Mouse (Mus musculus): ENCODE measurements at regions not wholly inside any gene's neighbourhood (a gene's known extent, or its start where the extent isn't known, plus 50 kb on each side); places are given as distances from the start of the nearest gene placed in this dataset.
A peak's percentile ranks its signal among the peaks of the same experiment; 100 is the strongest.
"Not testable (repeated sequence)": the region's sequence is repeated elsewhere in the genome, so short reads cannot be mapped to it uniquely, and the experiment has no call there.

DNA sequence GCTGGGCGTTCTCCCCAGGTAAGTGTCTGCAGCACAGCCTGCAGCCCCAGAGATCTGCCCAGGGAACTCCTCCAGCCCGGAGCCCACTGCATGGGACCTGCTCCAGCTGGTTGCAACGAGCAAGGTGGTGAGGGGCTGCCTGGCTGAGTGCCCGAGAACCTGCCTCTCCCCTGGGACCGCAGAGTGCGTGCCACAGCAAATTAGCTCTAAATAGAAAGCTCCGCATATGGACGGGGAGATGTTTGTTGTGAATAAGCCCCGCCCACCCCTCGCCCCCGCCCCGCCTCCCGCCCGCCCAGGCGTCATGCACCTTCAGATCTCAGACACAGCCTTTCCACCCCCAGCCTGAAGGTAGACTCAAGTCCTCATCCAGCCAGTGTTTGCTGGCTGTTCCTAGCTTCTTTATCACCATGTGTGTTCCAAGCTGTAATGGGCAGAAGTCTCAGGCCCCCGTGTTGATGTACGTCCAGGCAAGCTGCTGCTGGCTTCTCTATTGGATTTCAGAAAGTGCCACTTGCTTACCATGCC, 294.0 kb downstream of the Ajap1 start:
- Histone ChIP-seq H3K27me3 (peaks cover 64% of the 10 kb centered on the region), H3K9ac (0 out of 2 replicates have a peak overlapping the region, but pooled peaks have one; percentile 14)
- under 1% methylated on average over 17 of the region's 17 CpGs for WGBS

GRCm38 (mm10) chr4:153187959-153188503, 294.6 kb downstream of the Ajap1 start:
- 0 out of 2 replicates have a peak overlapping the region, but pooled peaks have one; percentile 14 for H3K9ac ChIP-seq

More for the DNA sequence above, 294.0 kb downstream of the Ajap1 start:
- H3K4me1 ChIP-seq: peaks cover 21% of the 10 kb centered on the region
- H3K9me3 ChIP-seq: no peaks in the 10 kb centered on the region
- peak overlapping the region; percentile 54 for H3K4me2 ChIP-seq
- no peaks in the 10 kb centered on the region for H3K36me3 ChIP-seq (replicated peaks)
- H3K27ac ChIP-seq: 0 out of 2 replicates have a peak overlapping the region, but pooled peaks have one; percentile 3
- peak; percentile 82 for ATAC-seq (ENCODE audit: low FRiP score)
- peak overlapping the region; percentile 20 for H3K4me3 ChIP-seq (replicated peaks)

GRCm38 (mm10) chr4:153177496-153177895, 305.1 kb downstream of the Ajap1 start:
- H3K9me3 ChIP-seq: peaks cover 7% of the 10 kb centered on the region; the same call in 1 of the 2 replicates
- no peak overlapping the region for H3K9ac ChIP-seq
- H3K4me1 ChIP-seq: peaks cover 6% of the 10 kb centered on the region; the same call in 1 of the 2 replicates
- H3K27ac ChIP-seq: no peak overlapping the region
- peaks cover 8% of the 10 kb centered on the region for H3K27me3 ChIP-seq
- no peak overlapping the region for H3K4me3 ChIP-seq (replicated peaks)
- no peak for ATAC-seq (ENCODE audit: low FRiP score)
- WGBS: 86% methylated on average over 9 of the region's 9 CpGs
- no peak overlapping the region for H3K4me2 ChIP-seq
- H3K36me3 ChIP-seq (replicated peaks): no peaks in the 10 kb centered on the region

More at GRCm38 (mm10) chr4:153187959-153188503, 294.6 kb downstream of the Ajap1 start:
- Histone ChIP-seq H3K27me3 (peaks cover 68% of the 10 kb centered on the region), H3K9me3 (no peaks in the 10 kb centered on the region), H3K4me3 (replicated peaks) (peak overlapping the region; percentile 20), H3K4me1 (peaks cover 21% of the 10 kb centered on the region), H3K27ac (0 out of 2 replicates have a peak overlapping the region, but pooled peaks have one; percentile 3), H3K4me2 (peak overlapping the region; percentile 54), H3K36me3 (replicated peaks) (no peaks in the 10 kb centered on the region)
- ATAC-seq (ENCODE audit: low FRiP score): 0 out of 2 replicates have a peak, but pooled peaks have one; percentile 36
- WGBS: 2% methylated on average over 6 of the region's 6 CpGs

DNA sequence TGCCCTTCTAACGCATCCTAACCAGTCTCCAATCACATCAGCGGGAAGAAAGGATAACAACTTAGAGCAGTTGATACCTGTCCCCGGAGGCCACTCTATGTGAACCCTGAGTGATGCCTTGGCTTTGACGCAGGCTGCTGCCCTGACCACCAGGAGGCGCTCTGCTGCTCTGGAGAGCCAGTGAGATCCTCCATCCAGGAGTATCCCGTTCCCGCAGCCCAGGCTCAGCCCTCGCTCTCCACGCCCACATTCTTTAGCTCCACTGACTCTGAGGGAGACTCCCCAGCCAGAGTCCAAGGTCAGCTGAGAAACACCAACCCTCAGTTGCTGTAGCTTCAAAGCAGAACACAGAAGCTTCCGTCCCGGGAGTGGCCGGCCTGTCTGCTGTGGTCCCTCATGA, 307.0 kb downstream of the Ajap1 start:
- no peak for ATAC-seq (ENCODE audit: low FRiP score)

DNA sequence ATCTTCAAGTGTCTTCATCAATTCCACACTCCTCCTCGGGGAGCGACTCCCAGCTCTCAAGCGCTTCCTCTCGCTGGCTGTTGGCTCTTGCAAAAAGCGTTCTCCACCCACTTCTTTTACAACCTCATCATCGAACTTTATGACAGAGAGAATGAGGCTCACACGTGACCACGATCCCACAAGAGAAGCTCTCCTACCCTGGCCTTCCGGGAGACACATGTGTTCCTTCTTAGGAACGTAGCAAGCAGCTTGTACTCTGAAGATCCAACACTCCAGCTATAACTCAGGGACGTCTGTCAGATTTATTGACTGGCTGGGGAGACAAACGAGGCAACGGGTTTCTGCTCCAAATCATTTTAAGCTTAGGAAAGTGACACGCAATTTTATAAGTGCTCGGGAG, 307.5 kb downstream of the Ajap1 start:
- peaks cover 3% of the 10 kb centered on the region for H3K27me3 ChIP-seq
- H3K4me1 ChIP-seq: peaks cover 6% of the 10 kb centered on the region; the same call in 1 of the 2 replicates
- H3K4me2 ChIP-seq: no peak overlapping the region
- H3K9ac ChIP-seq: no peak overlapping the region
- ATAC-seq (ENCODE audit: low FRiP score): no peak
- no peak overlapping the region for H3K4me3 ChIP-seq (replicated peaks)
- WGBS: 87% methylated on average over 15 of the region's 15 CpGs
- H3K9me3 ChIP-seq: peaks cover 9% of the 10 kb centered on the region; the same call in 1 of the 2 replicates
- no peaks in the 10 kb centered on the region for H3K36me3 ChIP-seq (replicated peaks)
- H3K27ac ChIP-seq: no peak overlapping the region

More for the DNA sequence above, 307.0 kb downstream of the Ajap1 start:
- Histone ChIP-seq H3K9me3 (peaks cover 9% of the 10 kb centered on the region; the same call in 1 of the 2 replicates), H3K27me3 (peaks cover 3% of the 10 kb centered on the region), H3K4me3 (replicated peaks) (no peak overlapping the region), H3K4me1 (peaks cover 6% of the 10 kb centered on the region; the same call in 1 of the 2 replicates), H3K9ac (no peak overlapping the region), H3K36me3 (replicated peaks) (no peaks in the 10 kb centered on the region), H3K27ac (no peak overlapping the region), H3K4me2 (no peak overlapping the region)
- 6% methylated on average over 12 of the region's 12 CpGs for WGBS

DNA sequence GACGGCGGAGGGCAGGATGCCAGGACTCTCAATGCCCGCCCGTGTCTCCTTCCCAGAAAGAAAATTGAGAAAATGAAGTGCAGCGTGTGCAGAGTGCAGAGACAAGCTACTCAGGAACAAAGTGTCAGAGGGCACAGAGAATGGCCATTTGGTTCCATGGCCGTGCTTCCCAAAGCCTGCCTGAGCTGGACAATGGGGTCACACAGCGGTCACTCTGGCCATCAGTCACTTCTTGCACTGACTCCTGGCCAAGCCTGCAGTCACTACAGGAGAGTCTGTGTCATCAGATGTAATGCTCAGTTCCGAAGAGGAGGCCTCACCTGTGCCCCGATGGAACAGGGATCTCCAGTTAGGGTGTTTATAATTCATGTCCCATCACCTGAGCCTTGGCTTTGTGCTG, 312.6 kb downstream of the Ajap1 start:
- Histone ChIP-seq H3K4me2 (no peak overlapping the region), H3K4me3 (replicated peaks) (no peak overlapping the region), H3K27ac (no peak overlapping the region), H3K4me1 (no peaks in the 10 kb centered on the region), H3K27me3 (no peaks in the 10 kb centered on the region; the same call in 1 of the 2 replicates), H3K36me3 (replicated peaks) (no peaks in the 10 kb centered on the region), H3K9ac (no peak overlapping the region), H3K9me3 (peaks cover 9% of the 10 kb centered on the region; the same call in 1 of the 2 replicates)
- WGBS: 89% methylated on average over 9 of the region's 9 CpGs
- ATAC-seq (ENCODE audit: low FRiP score): no peak

DNA sequence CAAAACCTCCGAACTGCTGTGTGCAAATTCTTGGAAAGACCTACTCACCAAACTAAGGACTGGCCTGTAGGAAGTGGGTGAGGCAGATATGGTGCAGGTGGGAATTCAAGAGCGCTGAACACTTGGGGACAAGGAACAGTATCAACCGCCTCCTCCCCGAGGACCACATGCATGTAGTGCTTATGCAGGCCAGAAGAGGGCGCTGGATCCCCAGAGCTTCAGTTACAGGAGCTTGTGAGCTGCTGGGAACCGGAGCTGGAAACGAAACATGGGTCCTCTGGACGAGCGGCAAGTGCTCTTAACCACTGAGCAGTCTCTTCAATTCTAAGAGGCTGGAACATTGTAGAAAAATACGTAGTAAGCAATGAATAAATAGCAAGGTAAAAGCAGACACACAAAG, 317.8 kb downstream of the Ajap1 start:
- Histone ChIP-seq H3K4me1 (no peaks in the 10 kb centered on the region), H3K9ac (no peak overlapping the region), H3K36me3 (replicated peaks) (no peaks in the 10 kb centered on the region), H3K4me2 (no peak overlapping the region), H3K4me3 (replicated peaks) (no peak overlapping the region), H3K9me3 (0 out of 2 replicates have a peak, but pooled peaks cover 3% of the 10 kb centered on the region), H3K27ac (no peak overlapping the region), H3K27me3 (no peaks in the 10 kb centered on the region)
- 90% methylated on average over 10 of the region's 10 CpGs for WGBS
- ATAC-seq (ENCODE audit: low FRiP score): no peak

DNA sequence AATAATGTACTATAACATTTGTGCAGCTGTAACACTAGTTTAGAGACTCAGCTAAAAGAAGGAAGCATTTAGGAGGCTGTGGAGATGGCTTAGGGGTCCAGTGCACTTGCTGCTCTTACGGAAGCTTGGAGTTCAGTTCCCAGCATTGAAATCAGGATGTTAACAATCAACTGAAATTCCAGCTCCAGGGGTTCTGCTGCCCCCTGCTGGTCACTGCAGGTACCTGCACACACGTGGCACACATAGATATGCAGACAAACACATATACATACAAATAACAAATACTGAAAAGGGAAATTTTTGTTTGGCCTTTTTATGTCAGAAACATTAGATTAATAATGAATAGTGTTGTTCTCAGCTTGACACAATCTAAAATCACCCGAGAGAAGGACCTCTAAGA, 322.5 kb downstream of the Ajap1 start:
- Histone ChIP-seq H3K27ac (no peak overlapping the region), H3K27me3 (no peaks in the 10 kb centered on the region), H3K4me2 (no peak overlapping the region), H3K9me3 (0 out of 2 replicates have a peak, but pooled peaks cover 3% of the 10 kb centered on the region), H3K4me1 (no peaks in the 10 kb centered on the region), H3K36me3 (replicated peaks) (no peaks in the 10 kb centered on the region), H3K9ac (no peak overlapping the region), H3K4me3 (replicated peaks) (no peak overlapping the region)
- WGBS: 89% methylated on average over 3 of the region's 3 CpGs
- ATAC-seq (ENCODE audit: low FRiP score): no peak

GRCm38 (mm10) chr4:153157572-153157971, 325.0 kb downstream of the Ajap1 start:
- no peak overlapping the region for H3K4me3 ChIP-seq (replicated peaks)
- H3K36me3 ChIP-seq (replicated peaks): no peaks in the 10 kb centered on the region
- ATAC-seq (ENCODE audit: low FRiP score): no peak
- no peaks in the 10 kb centered on the region for H3K27me3 ChIP-seq
- H3K27ac ChIP-seq: no peak overlapping the region
- H3K4me1 ChIP-seq: no peaks in the 10 kb centered on the region
- H3K4me2 ChIP-seq: no peak overlapping the region
- H3K9ac ChIP-seq: no peak overlapping the region
- 96% methylated on average over 3 of the region's 3 CpGs for WGBS
- 0 out of 2 replicates have a peak, but pooled peaks cover 3% of the 10 kb centered on the region for H3K9me3 ChIP-seq

DNA sequence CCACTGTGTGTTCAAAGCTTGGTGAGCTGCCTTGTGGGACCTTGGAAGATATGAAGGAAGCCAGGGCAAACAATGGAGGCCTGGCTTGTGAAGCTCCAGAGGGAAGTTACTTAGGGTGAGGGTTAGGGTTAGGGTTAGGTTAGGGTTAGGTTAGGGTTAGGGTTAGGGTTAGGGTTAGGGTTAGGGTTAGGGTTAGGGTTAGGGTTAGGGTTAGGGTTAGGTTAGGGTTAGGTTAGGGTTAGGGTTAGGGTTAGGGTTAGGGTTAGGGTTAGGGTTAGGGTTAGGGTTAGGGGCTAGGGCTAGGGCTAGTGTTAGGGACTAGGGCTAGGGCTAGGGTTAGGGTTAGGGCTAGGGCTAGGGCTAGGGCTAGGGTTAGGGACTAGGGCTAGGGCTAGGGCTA, 329.7 kb downstream of the Ajap1 start:
- H3K36me3 ChIP-seq (replicated peaks); H3K27ac ChIP-seq; H3K9me3 ChIP-seq; H3K4me2 ChIP-seq; H3K4me3 ChIP-seq (replicated peaks); H3K27me3 ChIP-seq; H3K9ac ChIP-seq; H3K4me1 ChIP-seq: not testable (repeated sequence)
- ATAC-seq (ENCODE audit: low FRiP score): peak; percentile 80; the same call in 1 of the 2 replicates

DNA sequence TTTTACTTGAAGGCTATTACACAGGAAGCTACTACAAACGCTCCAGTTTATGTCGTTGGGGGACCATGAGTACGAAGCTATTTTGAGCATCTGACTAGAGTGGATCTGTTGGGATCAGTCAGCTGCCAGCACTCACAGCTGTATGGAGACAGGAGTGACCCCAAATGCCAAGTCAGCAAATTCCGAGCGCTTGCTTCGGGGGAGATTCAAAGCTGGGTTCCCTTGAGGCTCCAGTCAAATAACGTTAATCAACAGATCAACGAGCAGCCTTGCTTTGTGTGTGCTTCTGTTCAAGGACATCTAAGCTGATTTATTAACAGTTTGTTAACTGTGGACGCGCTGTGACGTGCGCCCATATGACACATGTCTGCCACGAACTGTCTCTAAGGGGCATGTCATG, 349.5 kb downstream of the Ajap1 start:
- H3K4me3 ChIP-seq (replicated peaks): no peak overlapping the region
- no peaks in the 10 kb centered on the region for H3K27me3 ChIP-seq
- 88% methylated on average over 13 of the region's 13 CpGs for WGBS
- no peak overlapping the region for H3K27ac ChIP-seq
- no peak overlapping the region for H3K9ac ChIP-seq
- no peak for ATAC-seq (ENCODE audit: low FRiP score)
- no peaks in the 10 kb centered on the region for H3K4me1 ChIP-seq
- H3K9me3 ChIP-seq: no peaks in the 10 kb centered on the region
- no peak overlapping the region for H3K4me2 ChIP-seq
- H3K36me3 ChIP-seq (replicated peaks): no peaks in the 10 kb centered on the region

GRCm38 (mm10) chr4:153129345-153129744, 353.3 kb downstream of the Ajap1 start:
- Histone ChIP-seq H3K4me3 (replicated peaks) (no peak overlapping the region), H3K9me3 (no peaks in the 10 kb centered on the region), H3K4me2 (no peak overlapping the region), H3K9ac (no peak overlapping the region), H3K27me3 (no peaks in the 10 kb centered on the region), H3K4me1 (no peaks in the 10 kb centered on the region), H3K36me3 (replicated peaks) (no peaks in the 10 kb centered on the region), H3K27ac (no peak overlapping the region)
- WGBS: 88% methylated on average over 2 of the region's 2 CpGs
- ATAC-seq (ENCODE audit: low FRiP score): no peak

DNA sequence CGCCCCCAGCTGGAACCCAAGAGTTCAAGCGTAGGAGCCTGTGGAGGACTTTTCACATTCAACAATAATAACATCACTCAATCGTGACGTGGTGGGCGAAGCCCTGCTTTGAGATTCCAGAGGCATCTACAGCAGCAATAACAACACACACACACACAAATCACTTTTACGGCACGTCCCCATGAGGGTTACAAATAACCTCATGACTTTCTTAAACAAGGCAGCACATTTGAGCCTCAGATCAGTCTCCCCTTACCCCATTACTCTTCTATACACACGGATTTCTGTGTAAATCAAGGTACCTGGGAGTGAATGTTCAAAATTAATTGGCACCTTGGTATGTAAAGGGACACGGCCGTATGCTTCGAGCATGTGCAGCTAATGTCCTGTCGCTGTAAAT, 354.4 kb downstream of the Ajap1 start:
- WGBS: 96% methylated on average over 12 of the region's 12 CpGs
- Histone ChIP-seq H3K9ac (no peak overlapping the region), H3K27me3 (no peaks in the 10 kb centered on the region), H3K4me1 (no peaks in the 10 kb centered on the region), H3K4me3 (replicated peaks) (no peak overlapping the region), H3K36me3 (replicated peaks) (no peaks in the 10 kb centered on the region), H3K27ac (no peak overlapping the region), H3K4me2 (no peak overlapping the region), H3K9me3 (no peaks in the 10 kb centered on the region)
- ATAC-seq (ENCODE audit: low FRiP score): no peak
